Mouse (Mus musculus) hindbrain, embryonic 11.5 days (tissue): ENCODE results near the gene Gpn3. TPM values are rescaled to one million over a fixed set of nuclear protein-coding genes. Genes with fewer than 3 reads are reported as not detected.

Experiments used
- ATAC-seq: fragments of 200-750 bp; cut with Nextera tagmentation; 2 replicates; pipeline ENCODE4 v1.8.0; 2017; ENCODE audit warnings: mild to moderate bottlenecking, moderate TSS enrichment, moderate library complexity; ENCODE audit not compliant: low FRiP score
- DNase-seq: peaks from one replicate; pipeline ENCODE4 v3.0.0-alpha.2; 2015; ENCODE audit warnings: low spot score
- H3K27ac ChIP-seq: fragments of 300-500 bp; sonication (generic); 2 replicates; pipeline ENCODE4 v1.5.1; 2014; ENCODE audit warnings: mild to moderate bottlenecking, low read depth, low read length
- H3K27me3 ChIP-seq: fragments of 300-500 bp; sonication (generic); 2 replicates; pipeline ENCODE4 v1.6.1; 2014; ENCODE audit warnings: mild to moderate bottlenecking, low read length, moderate library complexity, mixed read lengths; ENCODE audit not compliant: control insufficient read depth, insufficient read depth
- H3K36me3 ChIP-seq: fragments of 300-500 bp; sonication (generic); 2 replicates; pipeline ENCODE4 v1.6.1; 2014; ENCODE audit warnings: mild to moderate bottlenecking, low read length, moderate library complexity, mixed read lengths; ENCODE audit not compliant: control insufficient read depth, insufficient read depth
- H3K4me1 ChIP-seq: fragments of 300-500 bp; sonication (generic); replicated peaks from 2 replicates; pipeline ENCODE4 v1.6.1; 2014; ENCODE audit warnings: low read length, mixed read lengths; ENCODE audit not compliant: control insufficient read depth, insufficient read depth
- H3K4me2 ChIP-seq: fragments of 300-500 bp; sonication (generic); replicated peaks from 2 replicates; pipeline ENCODE4 v1.6.1; 2014; ENCODE audit warnings: mild to moderate bottlenecking, low read depth, low read length
- H3K4me3 ChIP-seq: fragments of 300-500 bp; sonication (generic); 2 replicates; pipeline ENCODE4 v1.5.1; 2014; ENCODE audit warnings: low read depth, low read length
- H3K9ac ChIP-seq: fragments of 300-500 bp; sonication (generic); 2 replicates; pipeline ENCODE4 v1.6.1; 2014; ENCODE audit warnings: low read depth, low read length
- H3K9me3 ChIP-seq: fragments of 300-500 bp; sonication (generic); 2 replicates; pipeline ENCODE4 v1.6.1; 2016; ENCODE audit warnings: low read length; ENCODE audit not compliant: control insufficient read depth
- WGBS: fragments of 180-500 bp; shearing (Covaris S2); extraction: QIAGEN DNeasy Blood & Tissue Kit; methylation state at CpG from one replicate; pipeline ENCODE4 v1.1.7; 2014; 5-methylcytosine and 5-hydroxymethylcytosine counted together
- polyA plus RNA-seq: library from polyadenylated mRNA; unstranded; fragments of >200 nt; fragmentation: Nextera tagmentation; extraction: Ambion mirVana; gene quantifications from 2 replicates; pipeline ENCODE4 v1.2.1, GENCODE M21; 2014

Gpn3 gene
- polyA plus RNA-seq, 1 experiment from 2014 or later: 63.5 TPM

- ATAC-seq (no peak), DNase-seq (no peak)
- Histone ChIP-seq H3K4me3 (no peak overlapping the region), H3K27me3 (no peaks in the 10 kb centered on the region), H3K9ac (no peak overlapping the region), H3K4me2 (no peak overlapping the region), H3K36me3 (peaks cover 7% of the 10 kb centered on the region; the same call in 1 of the 2 replicates), H3K27ac (no peak overlapping the region), H3K9me3 (no peaks in the 10 kb centered on the region), H3K4me1 (no peaks in the 10 kb centered on the region; the same call in 1 of the 2 replicates)
- 97% methylated on average over 4 of the region's 4 CpGs for WGBS
Observed at GRCm38 (mm10) chr5:122377101-122377833, 5.6 kb downstream of the Gpn3 start.

GRCm38 (mm10) chr5:122378171-122378570, 6.5 kb downstream of the Gpn3 start:
- no peaks in the 10 kb centered on the region for H3K27me3 ChIP-seq
- no peak overlapping the region for H3K4me2 ChIP-seq
- no peak for DNase-seq
- no peak overlapping the region for H3K4me3 ChIP-seq
- H3K4me1 ChIP-seq: no peaks in the 10 kb centered on the region; the same call in 1 of the 2 replicates
- no peak overlapping the region for H3K27ac ChIP-seq
- 93% methylated on average over 12 of the region's 12 CpGs for WGBS
- no peak for ATAC-seq
- no peaks in the 10 kb centered on the region for H3K9me3 ChIP-seq
- no peak overlapping the region for H3K9ac ChIP-seq
- peaks cover 9% of the 10 kb centered on the region; the same call in 1 of the 2 replicates for H3K36me3 ChIP-seq

GRCm38 (mm10) chr5:122379374-122380155, 7.9 kb downstream of the Gpn3 start:
- Histone ChIP-seq H3K27me3 (no peaks in the 10 kb centered on the region), H3K9ac (no peak overlapping the region), H3K27ac (no peak overlapping the region), H3K4me3 (no peak overlapping the region), H3K9me3 (no peaks in the 10 kb centered on the region), H3K4me1 (no peaks in the 10 kb centered on the region), H3K4me2 (no peak overlapping the region), H3K36me3 (peaks cover 9% of the 10 kb centered on the region; the same call in 1 of the 2 replicates)
- WGBS: 64% methylated on average over 11 of the region's 11 CpGs
- ATAC-seq (peak; percentile 49; the same call in 1 of the 2 replicates), DNase-seq (peak; percentile 87)

GRCm38 (mm10) chr5:122390006-122390405, 18.3 kb downstream of the Gpn3 start:
- H3K27ac ChIP-seq: no peak overlapping the region
- no peak for ATAC-seq
- no peak overlapping the region for H3K9ac ChIP-seq
- H3K4me1 ChIP-seq: peaks cover 4% of the 10 kb centered on the region; the same call in 1 of the 2 replicates
- no peak overlapping the region for H3K4me2 ChIP-seq
- no peaks in the 10 kb centered on the region for H3K27me3 ChIP-seq
- no peaks in the 10 kb centered on the region for H3K36me3 ChIP-seq
- no peak overlapping the region for H3K4me3 ChIP-seq
- no peaks in the 10 kb centered on the region for H3K9me3 ChIP-seq
- WGBS: 89% methylated on average over 5 of the region's 5 CpGs
- DNase-seq: no peak

GRCm38 (mm10) chr5:122390671-122391070, 19.0 kb downstream of the Gpn3 start:
- H3K4me3 ChIP-seq: no peak overlapping the region
- H3K9ac ChIP-seq: no peak overlapping the region
- H3K9me3 ChIP-seq: no peaks in the 10 kb centered on the region
- no peaks in the 10 kb centered on the region for H3K36me3 ChIP-seq
- H3K4me2 ChIP-seq: no peak overlapping the region
- no peak overlapping the region for H3K27ac ChIP-seq
- no peak for ATAC-seq
- H3K27me3 ChIP-seq: no peaks in the 10 kb centered on the region
- peaks cover 4% of the 10 kb centered on the region; the same call in 1 of the 2 replicates for H3K4me1 ChIP-seq
- DNase-seq: no peak

- 52% methylated on average over 15 of the region's 16 CpGs for WGBS
- Histone ChIP-seq H3K9me3 (no peaks in the 10 kb centered on the region), H3K4me1 (peaks cover 4% of the 10 kb centered on the region; the same call in 1 of the 2 replicates), H3K4me3 (peak overlapping the region; percentile 83), H3K27me3 (no peaks in the 10 kb centered on the region), H3K27ac (no peak overlapping the region), H3K36me3 (no peaks in the 10 kb centered on the region), H3K9ac (no peak overlapping the region; the same call in 1 of the 2 replicates), H3K4me2 (no peak overlapping the region; the same call in 1 of the 2 replicates)
- ATAC-seq (peak; percentile 45; the same call in 1 of the 2 replicates), DNase-seq (no peak)
Observed at GRCm38 (mm10) chr5:122391178-122391785, 19.6 kb downstream of the Gpn3 start.

GRCm38 (mm10) chr5:122391786-122392180, 20.1 kb downstream of the Gpn3 start, which contains the start of gene Arpc3:
Gene Arpc3, plus strand, starts transcription at chr5:122391878.
- H3K4me1 ChIP-seq: peaks cover 4% of the 10 kb centered on the region; the same call in 1 of the 2 replicates
- H3K27me3 ChIP-seq: no peaks in the 10 kb centered on the region
- no peaks in the 10 kb centered on the region for H3K9me3 ChIP-seq
- no peak within 1 kb of the TSS for H3K27ac ChIP-seq
- peak within 1 kb of the TSS; percentile 91 for H3K4me2 ChIP-seq
- DNase-seq (peak; percentile 96), ATAC-seq (peak; percentile 80)
- no peaks in the 10 kb centered on the region for H3K36me3 ChIP-seq
- peak within 1 kb of the TSS; percentile 86 for H3K9ac ChIP-seq
- WGBS: under 1% methylated on average over 39 of the region's 39 CpGs
- H3K4me3 ChIP-seq: peak within 1 kb of the TSS; percentile 83

- DNase-seq: peak; percentile 29
- Histone ChIP-seq H3K4me3 (peak overlapping the region; percentile 83), H3K36me3 (no peaks in the 10 kb centered on the region), H3K27me3 (no peaks in the 10 kb centered on the region), H3K4me1 (peaks cover 4% of the 10 kb centered on the region; the same call in 1 of the 2 replicates), H3K9ac (peak overlapping the region; percentile 86), H3K27ac (no peak overlapping the region), H3K4me2 (peak overlapping the region; percentile 91), H3K9me3 (no peaks in the 10 kb centered on the region)
- 16% methylated on average over 19 of the region's 19 CpGs for WGBS
- ATAC-seq: 0 out of 2 replicates have a peak, but pooled peaks have one; percentile 43
Observed at GRCm38 (mm10) chr5:122392227-122393004, 20.7 kb downstream of the Gpn3 start.
